Mouse (Mus musculus) frontal cortex, postnatal 36 days (tissue): ENCODE data around the gene Cabin1.

Experiments
- DNase-seq, 2 experiments: peaks; one replicate each; pipeline ENCODE4 v3.0.0; 2022; ENCODE audit warnings: low spot score in 2 of 2

The Cabin1 gene

DNA sequence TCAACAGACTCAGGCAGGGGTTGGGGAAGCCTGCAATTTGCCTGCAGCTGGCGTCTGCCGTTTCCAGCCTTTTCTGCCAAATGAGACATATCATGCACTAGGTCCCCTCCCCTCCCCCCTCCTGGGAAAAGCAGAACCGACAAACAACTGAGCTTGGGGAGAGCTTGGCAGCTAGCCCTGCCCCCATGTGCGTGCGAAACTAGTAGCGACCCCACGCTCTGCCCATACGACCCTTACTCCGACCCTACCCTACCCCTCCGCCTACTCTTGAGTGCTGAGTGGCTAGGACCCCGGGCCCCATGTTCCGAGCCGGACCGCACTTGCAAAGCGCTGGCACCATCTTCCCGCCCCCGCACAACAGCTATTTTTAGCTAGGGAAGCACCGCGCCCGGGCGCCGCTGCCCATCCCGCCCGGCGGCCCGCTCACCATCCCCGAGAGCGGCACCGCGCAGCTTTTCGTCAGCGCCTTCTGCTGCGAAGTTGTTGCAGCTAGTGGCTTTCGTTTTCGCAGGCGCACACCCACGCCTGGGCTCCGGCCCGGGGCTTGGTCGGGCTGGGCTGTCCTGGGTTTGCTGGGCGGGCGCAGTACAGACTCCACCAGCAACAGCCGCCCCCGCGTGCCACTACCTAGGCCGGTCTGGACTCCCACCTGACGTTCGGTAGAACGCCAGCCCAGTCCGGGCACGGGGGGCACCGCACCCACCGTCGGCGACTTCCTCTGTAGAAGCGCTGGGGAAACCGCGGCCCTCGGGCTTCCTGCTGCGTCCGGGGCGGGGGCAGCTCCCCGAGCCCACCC is 96.8 kb downstream of the Cabin1 start:
- peak; percentile 80 to 87 for DNase-seq

DNA sequence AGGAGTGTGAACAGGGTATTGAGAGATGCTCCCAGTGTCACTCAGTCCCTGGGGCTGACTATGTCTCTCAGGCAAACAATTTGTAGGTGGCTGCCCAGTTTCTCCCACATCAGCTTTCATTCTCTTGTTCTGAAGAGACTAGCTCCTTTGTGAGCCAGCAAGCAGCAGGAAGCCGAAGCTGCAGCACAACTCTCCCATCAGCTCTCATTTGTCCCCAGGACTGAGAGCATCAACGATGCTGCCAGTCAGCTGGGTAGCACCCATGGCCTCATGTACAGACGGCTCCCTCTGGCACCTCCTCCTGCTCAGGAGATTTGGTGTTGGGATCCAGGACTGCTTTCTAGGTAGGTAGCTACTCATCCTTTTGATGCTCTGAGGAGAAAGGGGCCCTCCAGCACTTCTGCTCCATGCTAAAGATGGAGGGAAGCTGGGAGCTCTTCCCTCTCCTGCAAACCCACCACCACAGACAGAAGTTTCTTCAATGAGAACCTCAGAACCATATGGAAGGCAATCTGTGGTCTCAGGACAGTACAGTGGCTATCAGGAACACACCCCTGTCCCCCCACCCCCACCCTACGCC is 97.6 kb downstream of the Cabin1 start:
- DNase-seq, result peak; percentile 52 to 55

DNA sequence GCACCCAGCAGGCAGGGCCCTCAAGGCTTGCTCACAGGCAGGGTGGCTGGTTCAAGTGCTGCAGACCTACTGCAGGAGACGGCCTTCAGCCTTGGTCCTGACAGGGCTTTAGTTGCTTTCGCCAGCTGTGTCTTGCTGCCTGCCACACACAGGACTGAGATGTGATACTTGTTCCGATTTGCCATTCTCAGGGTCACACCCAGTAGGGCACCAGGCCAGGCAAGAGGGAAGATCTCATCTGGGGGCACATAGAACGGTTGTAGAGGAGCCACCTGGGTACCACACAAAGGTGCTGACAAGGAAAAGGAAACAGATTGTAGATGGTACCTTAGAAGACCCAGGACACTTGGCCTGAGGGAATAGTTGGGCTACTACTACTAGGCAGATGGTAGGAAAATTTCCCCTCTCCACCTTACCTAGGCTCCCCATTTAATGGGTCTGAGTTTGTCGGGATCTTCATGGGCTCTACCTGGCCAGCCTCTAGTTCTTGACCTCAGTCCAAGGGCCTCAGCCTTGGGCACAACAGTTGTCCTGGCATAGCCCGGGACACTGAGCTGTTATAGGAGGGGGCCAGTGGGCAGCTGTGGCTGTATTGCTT is 99.4 kb downstream of the Cabin1 start:
- DNase-seq, result no peak

DNA sequence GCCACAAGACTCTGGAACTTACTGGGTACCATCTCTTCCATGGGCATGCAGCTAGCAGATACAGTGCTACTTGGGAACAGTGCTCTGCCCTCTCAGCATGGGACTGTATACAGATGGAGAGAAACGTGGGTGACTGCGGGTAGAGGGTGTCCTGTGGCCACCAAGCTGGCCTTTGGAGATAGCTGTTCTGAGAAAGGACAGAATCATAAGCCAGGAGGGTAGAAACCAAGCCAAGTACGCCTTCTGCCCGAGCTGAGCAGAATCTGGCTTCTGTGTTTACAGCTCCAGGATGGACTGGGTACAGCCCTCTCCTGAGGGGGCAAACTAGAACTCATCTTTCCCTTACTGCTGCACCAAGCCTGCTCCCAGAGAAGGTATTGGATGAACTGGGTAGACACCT is 101.6 kb downstream of the Cabin1 start:
- no peak for DNase-seq

DNA sequence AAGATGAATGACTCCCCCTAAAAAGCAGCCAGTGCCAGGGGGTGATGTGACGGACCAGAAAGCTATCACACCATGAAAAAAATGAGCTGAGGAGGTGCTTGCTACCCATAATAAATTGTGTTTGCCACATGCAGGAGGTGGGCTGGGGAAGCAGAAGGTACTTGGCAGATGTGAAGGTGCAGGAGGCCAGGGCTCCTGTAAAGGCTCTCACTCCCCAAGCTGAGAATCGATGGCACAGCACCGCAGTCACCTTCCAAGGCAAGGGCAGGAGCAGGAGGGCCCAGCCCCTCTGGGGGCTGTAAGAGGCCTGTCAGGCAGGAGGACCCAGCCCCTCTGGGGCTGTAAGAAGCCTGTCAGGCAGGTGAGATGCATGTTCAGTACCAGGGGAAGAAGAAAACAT is 102.3 kb downstream of the Cabin1 start:
- DNase-seq, result no peak

DNA sequence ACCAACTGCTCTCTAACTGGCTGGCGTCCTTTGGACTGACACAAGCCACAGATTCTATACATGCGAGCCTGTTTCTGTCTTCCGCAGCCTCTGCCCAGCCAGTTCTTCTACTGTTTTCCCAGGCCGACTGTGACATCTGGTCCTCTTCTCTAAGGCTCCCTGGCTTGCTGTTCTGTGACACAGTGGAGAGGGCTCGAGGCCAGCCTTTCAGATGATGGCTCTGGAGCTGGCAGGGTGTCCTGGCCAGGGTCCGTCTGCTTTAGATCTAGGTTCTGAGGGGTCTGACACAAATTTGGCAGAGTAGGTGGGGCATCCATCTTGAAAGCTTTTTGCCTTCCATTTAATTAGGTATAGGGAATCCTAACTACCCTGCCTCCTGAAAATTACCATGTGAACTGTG is 102.8 kb downstream of the Cabin1 start:
- DNase-seq, result no peak

DNA sequence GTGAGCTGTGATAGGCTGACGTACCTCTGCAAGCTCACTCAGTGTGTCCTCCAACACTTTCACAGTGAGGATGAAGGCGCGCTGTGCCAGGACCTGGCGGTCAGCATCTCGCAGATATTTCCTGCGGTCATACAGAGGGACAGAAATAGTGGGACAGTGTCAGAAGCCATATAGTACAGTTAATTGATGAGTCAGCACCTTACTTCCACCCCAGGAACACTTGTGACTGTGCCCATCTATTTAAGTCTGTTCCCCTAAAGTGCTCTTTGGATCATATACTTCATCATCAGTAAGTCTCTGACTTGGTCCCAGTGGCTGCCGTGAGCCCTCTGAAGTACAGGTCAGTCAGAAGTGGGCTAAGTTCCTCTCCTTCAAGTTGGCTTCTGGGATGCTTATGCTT is 106.4 kb downstream of the Cabin1 start:
- no peak for DNase-seq

DNA sequence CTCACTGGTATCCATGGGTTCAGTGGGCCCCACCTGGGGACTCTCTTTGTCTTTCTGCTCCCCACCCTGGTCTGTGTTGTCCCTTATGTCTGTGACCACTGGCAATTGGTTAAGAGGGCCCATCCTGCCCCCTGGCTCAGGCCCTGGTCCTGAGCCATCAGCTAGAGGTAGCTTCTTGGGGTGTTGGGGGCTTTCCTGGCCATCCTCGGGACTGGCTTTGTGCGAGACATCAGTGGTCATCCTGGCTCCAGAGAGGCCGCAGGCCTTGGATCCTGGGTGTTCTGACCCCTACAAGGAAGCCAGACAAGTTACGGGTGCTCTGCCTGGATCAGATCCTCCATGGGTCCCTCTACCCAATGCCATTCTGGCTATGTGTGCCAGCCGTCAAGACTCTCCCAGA is 107.0 kb downstream of the Cabin1 start:
- no peak for DNase-seq

DNA sequence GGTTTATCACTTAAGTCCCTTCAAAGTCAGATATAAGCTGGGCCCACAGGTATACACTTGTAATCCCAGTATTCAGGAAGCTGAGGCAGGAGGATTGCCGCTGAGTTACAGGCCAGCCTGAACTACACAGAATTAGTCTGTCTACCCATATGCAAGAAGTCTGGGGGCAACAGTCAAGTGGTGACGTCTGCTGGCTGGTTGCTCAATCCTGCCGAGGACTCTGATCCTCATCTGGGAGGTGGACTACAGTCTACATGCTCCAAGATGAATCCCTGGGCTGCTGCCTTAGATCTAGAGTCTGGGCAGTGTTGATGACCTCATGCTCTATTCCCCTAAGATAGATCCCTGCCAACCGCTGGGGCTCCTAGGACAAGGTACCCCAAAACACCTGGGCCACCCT is 110.1 kb downstream of the Cabin1 start:
- DNase-seq, result no peak

DNA sequence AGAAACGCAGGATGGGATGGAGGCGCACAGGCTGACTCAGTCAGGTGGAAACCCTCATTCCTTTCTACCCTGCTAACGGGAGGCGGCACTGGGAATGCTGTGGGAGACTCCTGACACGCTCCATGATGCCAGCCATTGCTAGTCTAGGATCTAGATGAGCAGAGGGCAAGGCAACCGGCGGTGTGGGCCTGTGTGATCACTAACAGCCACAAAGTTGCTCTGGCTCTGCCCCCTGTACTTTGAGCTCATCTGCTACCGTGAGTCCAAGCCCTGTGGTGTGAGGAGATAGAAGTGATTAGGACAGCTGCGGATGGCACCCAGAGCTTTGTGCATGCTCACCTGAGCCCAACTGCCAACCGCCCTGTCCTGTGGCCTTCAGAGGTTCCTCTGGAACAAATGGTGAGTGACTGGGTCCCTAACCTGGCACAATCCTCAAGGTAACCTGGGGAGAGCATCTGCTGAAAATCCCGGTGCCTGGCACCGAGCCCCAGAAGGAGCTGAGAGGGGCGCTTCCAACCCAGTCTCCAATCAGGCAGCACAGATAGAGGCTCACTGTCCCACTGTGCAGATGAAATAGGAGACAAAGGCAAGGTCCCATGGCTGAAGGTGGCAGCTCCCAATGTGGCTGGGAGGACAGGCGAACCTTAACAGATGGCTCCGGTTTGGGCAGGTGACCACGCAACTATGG is 112.6 kb downstream of the Cabin1 start:
- no peak for DNase-seq

DNA sequence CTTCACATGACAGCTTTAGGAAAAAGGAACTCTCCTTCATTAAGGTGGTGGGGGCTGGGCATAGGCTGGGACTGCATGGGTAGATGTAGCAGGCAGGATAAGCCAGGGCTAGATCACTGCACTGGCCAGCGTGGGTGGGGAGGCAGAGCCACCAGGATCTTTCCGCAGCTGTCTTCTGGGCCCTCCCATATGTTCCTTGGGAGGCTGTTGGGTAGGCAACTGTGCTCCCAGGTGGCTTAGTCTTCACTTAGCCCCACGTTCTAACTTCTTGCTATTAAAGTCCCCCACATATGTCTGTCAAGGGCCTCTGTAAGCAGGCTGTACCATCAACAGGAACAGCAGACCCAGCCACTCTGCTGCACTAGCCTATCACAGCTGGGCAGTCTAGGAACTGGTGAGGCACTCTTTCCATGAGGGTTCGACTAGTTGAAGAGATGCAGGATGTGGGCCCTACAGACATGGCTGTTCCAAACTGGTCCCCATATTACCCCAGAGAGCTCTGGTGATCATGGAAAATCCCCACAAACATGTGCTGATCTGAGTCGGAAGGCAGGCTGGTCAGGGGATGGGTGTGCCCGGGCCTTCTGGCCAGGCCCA is 113.7 kb downstream of the Cabin1 start:
- DNase-seq, result peak in 1 of 2 experiments; percentile 54

DNA sequence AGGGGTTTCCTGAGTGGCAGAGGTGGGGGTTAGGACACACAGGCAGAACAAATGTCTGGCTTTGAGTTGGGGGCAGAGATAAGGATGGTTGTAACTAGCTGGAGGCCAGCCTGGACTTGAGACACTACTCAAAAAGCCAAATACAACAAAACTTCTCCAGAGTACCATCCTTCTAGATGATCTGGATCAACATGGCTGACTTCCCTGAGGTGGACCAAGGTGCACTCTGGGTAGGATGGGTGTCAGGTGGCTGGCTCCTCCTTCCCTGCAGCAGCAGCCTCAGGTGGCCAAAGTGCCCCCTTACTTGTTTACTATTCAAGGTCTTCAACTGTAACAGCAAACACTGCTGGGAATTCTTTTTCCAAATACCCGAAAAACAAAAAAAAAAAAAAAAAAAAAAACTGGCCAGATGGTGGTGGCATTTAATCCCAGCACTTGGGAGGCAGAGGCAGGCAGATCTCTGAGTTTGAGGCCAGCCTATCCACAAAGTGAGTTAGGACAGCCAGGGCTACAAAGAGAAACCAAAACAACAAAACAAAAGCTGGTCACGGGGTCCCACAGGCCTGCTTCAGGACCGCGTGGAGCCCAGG is 114.6 kb downstream of the Cabin1 start:
- DNase-seq, result no peak

DNA sequence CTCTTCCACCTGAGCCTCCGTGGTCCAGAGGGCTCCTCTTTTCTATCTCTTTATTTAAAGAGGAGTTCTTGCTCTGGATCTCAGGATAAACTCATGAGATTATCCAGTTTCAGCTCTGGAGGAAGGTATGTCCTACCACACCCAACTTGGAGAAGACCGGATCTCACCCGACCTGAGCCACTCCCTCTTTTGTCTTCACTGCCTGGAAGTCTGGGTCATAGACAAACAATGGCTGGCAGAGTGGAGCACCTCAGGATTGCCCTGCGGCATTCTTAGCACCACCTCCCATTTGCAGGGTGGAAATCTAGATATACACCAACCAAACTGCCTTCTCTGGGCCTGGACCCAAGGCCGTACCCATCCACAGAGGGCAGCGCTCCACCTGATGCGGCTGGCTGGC is 115.1 kb downstream of the Cabin1 start:
- DNase-seq, result no peak

DNA sequence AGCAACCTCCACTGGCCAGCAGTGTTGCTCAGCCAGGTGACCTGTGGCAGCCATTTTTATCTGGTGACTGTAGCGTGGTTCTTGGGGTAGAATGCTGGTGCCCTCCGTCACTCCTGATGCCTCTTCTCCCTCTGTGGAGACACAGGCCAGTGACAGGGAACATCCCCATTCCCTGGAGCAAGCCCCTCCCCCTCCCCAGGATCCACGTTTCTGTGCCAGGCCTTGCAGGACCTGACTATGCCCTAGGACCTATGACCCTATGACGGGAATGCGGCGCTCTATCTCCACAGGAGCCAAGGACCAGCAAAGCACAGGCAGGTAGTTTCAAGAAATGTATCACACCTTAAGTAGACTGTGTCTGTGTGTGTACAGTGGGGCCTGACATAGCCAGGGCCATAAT is 116.0 kb downstream of the Cabin1 start:
- DNase-seq, result no peak

DNA sequence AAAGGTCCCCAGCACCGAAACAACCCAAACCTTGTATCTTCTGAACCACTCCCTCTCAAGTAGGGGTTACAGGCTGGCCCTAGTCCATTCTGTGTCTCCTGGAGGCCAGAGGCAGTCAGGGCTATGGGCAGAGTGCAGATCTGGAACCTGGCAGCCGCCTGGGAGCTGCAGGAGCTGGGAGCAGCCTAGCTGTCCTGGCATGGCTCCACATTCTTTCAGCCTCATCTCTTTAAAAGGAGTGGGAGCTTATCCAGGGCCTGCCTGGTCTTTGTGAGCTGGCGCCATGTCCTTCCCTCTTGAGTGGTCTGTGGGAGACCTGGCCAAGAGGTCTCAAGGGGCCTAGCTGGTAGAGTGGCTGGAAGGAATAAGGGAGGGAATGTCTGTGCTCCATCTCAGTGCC is 116.8 kb downstream of the Cabin1 start:
- peak in 1 of 2 experiments; percentile 50 for DNase-seq

DNA sequence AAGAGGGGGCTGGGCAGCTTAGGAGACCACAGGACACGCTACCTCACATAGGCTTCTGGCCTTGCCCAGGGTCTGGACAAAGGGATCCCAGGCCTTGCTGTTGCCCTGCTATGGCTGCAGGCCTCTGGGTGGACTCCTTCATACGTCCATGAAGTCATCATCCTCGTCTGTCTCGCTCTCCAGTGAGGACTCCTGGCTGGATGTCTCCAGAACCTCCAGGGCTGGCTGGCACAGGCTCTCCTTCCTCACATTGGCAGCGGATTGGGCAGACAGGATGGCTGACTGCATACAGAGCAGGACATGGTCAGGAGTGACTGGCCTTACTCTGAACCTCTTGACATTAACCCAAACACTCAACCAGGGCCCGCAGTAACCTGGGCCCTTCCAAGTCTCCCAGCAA is 117.7 kb downstream of the Cabin1 start:
- no peak for DNase-seq

DNA sequence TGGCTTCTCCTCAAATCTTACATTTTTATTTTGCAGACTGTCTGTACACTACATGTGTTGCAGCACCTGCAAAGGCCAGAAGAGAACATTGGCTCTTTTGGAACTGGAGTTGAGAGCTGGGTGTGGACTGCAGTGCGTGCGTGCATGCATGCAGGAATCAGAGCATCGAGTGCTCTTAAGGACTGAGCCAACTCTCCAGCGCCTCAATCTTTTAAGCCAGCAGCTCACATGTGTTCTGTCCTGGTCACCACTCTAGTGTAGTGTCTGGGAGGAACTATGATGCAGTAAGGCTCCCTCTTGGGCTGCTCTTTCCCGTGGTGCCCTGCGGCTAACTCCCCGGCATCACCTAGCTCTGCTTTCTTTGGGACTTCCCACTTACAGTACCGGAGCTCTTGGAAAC is 118.5 kb downstream of the Cabin1 start:
- no peak for DNase-seq

DNA sequence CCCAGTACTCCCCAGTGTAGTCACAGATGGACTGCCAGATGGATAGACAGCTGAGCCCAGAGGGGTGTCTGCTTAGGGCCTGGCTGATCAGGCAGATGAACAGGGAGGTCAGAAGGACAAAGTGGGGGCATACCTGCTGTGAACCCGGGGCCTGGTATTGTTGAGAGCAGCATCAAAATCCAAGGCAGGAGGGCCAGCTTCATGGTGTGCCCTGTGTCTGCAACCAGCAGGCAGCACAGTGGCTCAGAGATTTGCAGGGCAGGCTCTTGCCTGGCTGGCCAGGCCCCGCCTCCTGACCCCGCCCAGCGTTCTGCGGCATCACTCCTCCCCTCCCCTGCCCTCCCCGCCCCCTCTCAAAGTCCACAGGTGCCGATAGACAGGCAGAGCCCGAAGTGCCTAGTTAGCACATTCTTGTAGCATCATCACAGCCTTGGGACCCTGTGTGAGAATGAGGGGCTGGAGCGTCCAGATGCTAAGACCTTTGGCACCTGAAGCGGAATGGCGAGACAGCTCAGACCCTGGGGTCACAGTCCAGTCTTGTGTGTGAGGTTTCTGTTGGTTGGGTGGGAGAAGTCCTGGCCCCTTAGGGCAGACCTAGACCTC is 120.3 kb downstream of the Cabin1 start, which contains the start of gene Susd2:
Susd2 (minus strand) TSS at position 268 of the 603 bp plus-strand sequence.
- DNase-seq, result no peak

DNA sequence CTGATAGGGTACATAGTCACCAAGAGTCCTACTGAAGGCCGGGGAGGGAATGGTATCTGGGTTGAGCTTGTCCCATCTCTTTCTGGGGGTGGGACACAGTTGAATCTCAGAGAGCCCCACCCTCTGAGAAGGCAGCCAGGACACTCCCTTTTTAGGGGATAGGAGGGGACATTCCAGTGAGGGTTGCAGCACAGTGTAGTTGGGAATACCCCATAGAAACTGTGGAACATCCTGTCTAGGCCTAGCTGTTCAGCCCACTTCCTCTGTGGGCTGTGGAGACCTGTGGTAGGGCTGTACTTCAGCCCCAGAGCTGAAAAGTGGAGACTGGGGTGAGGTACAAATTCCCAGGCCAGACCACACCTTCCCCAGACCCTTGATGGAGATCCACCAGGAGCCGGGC is 121.2 kb downstream of the Cabin1 start:
- DNase-seq, result no peak

DNA sequence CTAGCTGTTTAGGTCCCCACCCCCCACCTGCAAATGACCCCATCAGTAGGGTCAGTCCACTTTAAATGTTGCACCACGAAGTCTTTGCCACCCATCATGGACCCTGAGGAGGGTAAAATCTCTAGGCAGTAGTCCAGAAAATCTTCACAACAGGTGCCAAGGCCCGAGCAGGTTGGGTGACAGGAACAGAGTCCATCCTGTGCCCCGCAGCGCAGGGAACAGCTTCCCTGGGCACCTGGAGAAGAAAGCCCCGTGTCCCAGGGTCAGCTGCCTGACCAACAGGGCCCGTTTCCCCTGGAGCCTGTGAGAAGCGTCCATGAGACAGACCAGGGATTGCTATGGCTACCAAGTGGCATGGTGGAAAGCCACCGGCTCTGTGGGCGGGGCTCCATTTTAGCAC is 121.7 kb downstream of the Cabin1 start:
- DNase-seq, result no peak

DNA sequence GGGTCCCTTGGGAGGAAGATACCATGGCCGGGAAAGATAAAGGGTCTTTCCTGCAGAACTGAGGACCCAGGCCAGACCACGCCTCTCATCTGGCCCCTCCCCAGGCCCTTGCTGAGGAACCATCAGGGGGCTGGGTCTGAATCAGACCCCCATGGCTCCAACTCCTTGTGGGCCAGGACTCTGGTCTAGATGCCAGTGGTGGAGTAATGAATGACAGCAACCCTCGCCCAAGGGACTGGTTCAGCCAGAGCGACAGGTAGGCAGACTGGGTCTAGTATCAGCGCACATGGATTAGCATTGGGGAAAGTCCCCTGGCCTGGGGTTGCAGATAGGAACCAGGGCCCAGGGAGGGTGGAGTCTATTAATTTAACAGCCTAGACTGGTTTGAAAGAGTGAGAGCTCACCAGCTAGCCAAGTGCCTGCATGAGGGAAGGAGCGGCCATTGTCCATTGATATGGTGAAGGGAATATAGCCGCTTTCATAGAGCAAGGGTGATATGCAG is 122.4 kb downstream of the Cabin1 start:
- DNase-seq, result no peak
